Mouse (Mus musculus): ENCODE data around the gene Ccr10. TPM values are rescaled to one million over a fixed set of nuclear protein-coding genes. Genes with fewer than 3 reads are reported as not detected.

The Ccr10 gene
- 0.13 TPM in 1 of 2 replicates, not detected in the other for polyA plus RNA-seq (2014; fragmentation: Nextera tagmentation; extraction: Ambion mirVana)

DNA sequence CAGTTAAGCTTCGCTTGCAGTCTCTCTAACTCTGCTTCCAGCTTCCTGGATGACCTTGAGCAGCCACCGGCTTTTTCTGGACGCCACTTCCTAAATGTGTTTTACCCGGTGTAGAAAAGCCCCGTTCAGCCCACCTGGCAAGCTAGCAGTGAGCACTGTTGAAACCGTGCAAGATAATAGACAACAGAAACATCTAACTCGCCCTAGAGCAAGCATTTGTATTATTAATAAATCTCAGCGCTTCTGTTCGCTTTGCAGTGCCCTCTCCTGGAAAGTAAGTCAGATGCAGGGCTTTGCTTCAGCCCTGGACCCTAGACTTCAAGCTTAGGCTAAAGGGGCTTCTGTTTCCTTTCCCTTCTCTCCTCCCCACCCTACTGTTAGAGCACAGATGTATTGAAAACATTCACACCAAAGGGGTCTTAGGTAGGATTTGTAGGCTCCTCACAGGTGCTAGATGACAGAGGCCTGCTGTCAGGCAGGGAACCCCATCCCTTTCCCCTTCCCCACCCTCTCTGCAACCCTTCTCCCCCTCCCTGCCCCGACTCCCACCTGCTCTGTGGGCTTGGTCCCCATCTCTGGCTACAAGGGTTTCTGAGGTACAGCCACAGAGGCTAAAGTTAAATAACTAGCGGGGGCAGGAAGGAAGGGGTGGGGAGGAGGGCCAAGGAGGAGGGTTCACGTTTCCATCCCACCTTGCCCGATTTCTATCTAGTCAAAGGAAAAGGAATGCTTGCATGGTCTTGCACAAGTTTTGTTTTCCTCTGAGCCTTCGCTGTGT is at the start of gene Ccr10:
TSS of gene Ccr10 (minus strand) at position 593 of the 778 bp plus-strand sequence.
- peaks cover 33% of the 10 kb centered on the region for H3K4me1 ChIP-seq (ENCODE audit: control insufficient read depth, insufficient read depth, low read length)
- ATAC-seq (ENCODE audit: insufficient number of reproducible peaks, low FRiP score, low TSS enrichment, low read depth) (no peak), DNase-seq (ENCODE audit: low spot score) (no peak)
- 28% methylated on average over 14 of the region's 14 CpGs for WGBS
- H3K4me2 ChIP-seq (ENCODE audit: low read depth, severe bottlenecking), result peak within 1 kb of the TSS; percentile 53
- H3K36me3 ChIP-seq (ENCODE audit: control insufficient read depth, insufficient read depth, low read length), result no peaks in the 10 kb centered on the region
- no peak within 1 kb of the TSS for H3K9ac ChIP-seq (ENCODE audit: low read length)
- H3K4me3 ChIP-seq (ENCODE audit: low read depth, low read length), result peak within 1 kb of the TSS; percentile 23
- H3K9me3 ChIP-seq (ENCODE audit: control insufficient read depth, low read length), result no peaks in the 10 kb centered on the region
- H3K27ac ChIP-seq (replicated peaks; ENCODE audit: low read depth, low read length), result no peak within 1 kb of the TSS
- H3K27me3 ChIP-seq (ENCODE audit: control insufficient read depth, insufficient read depth, low read length), result peaks cover 65% of the 10 kb centered on the region

DNA sequence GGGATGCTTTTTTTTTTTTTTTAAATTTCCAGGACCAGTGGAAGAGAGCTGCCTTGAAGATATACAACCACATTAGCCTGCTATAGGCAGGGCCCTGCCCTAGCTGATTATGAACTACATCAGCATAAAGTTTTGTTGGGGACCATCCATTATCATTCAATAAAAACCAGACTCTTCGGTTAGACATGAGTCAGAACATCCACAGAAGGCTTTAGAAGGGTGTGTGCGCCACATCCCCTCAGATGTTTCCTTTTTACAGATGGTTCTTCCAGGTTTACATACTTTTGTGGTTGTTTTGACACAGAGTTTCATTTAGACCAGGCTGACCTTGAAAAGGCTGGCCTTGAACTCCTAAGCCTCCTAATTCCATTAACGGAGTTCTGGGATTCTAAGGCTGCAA is 49.1 kb upstream of the Ccr10 start:
- Histone ChIP-seq H3K4me3 (ENCODE audit: low read depth, low read length) (no peak overlapping the region), H3K4me1 (ENCODE audit: control insufficient read depth, insufficient read depth, low read length) (no peaks in the 10 kb centered on the region), H3K27me3 (ENCODE audit: control insufficient read depth, insufficient read depth, low read length) (no peaks in the 10 kb centered on the region), H3K4me2 (ENCODE audit: low read depth, severe bottlenecking) (no peak overlapping the region), H3K36me3 (ENCODE audit: control insufficient read depth, insufficient read depth, low read length) (no peaks in the 10 kb centered on the region), H3K27ac (replicated peaks; ENCODE audit: low read depth, low read length) (no peak overlapping the region), H3K9ac (ENCODE audit: low read length) (no peak overlapping the region), H3K9me3 (ENCODE audit: control insufficient read depth, low read length) (no peaks in the 10 kb centered on the region)
- ATAC-seq (ENCODE audit: insufficient number of reproducible peaks, low FRiP score, low TSS enrichment, low read depth) (no peak), DNase-seq (ENCODE audit: low spot score) (no peak)
- 95% methylated on average over 3 of the region's 3 CpGs for WGBS

DNA sequence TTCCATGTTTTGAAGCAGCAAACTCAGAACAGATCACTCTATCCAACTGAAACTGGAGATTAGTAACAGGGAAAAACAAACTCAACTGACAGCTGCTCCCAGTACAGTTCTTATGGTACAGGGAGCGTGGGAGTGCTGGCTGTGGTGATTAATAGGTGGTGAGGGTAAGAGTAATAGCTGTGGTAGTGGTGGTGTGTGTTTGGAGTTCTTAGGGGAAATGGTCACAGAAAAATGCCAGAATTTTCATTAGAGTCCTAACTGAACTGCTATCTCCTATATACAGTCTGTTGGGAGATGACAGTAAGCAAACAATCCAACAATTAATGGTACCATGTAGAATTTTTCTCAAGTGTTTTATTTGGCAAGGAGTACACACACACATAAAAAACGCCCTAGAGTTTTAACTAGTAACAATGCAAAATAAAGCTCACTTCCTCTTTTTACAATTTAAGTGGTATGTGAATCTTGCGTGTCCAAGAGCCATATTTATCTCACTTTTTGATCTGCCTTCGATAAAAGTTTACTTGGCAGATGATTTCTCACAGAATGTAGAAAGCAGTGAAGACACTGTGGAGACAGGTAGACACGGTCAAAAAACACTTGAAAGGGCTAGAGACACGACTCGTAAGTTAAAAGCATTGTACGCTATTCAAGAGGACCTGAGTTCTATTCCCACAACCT is 46.2 kb upstream of the Ccr10 start:
- H3K4me3 ChIP-seq (ENCODE audit: low read depth, low read length), result no peak overlapping the region
- ATAC-seq (ENCODE audit: insufficient number of reproducible peaks, low FRiP score, low TSS enrichment, low read depth), result no peak
- WGBS, result 90% methylated on average over 8 of the region's 8 CpGs
- H3K4me1 ChIP-seq (ENCODE audit: control insufficient read depth, insufficient read depth, low read length), result no peaks in the 10 kb centered on the region
- H3K9me3 ChIP-seq (ENCODE audit: control insufficient read depth, low read length), result no peaks in the 10 kb centered on the region
- DNase-seq (ENCODE audit: low spot score), result no peak
- no peak overlapping the region for H3K4me2 ChIP-seq (ENCODE audit: low read depth, severe bottlenecking)
- H3K27ac ChIP-seq (replicated peaks; ENCODE audit: low read depth, low read length), result 0 out of 2 replicates have a peak overlapping the region, but pooled peaks have one; percentile 8
- no peaks in the 10 kb centered on the region for H3K36me3 ChIP-seq (ENCODE audit: control insufficient read depth, insufficient read depth, low read length)
- H3K9ac ChIP-seq (ENCODE audit: low read length), result no peak overlapping the region
- no peaks in the 10 kb centered on the region for H3K27me3 ChIP-seq (ENCODE audit: control insufficient read depth, insufficient read depth, low read length)

DNA sequence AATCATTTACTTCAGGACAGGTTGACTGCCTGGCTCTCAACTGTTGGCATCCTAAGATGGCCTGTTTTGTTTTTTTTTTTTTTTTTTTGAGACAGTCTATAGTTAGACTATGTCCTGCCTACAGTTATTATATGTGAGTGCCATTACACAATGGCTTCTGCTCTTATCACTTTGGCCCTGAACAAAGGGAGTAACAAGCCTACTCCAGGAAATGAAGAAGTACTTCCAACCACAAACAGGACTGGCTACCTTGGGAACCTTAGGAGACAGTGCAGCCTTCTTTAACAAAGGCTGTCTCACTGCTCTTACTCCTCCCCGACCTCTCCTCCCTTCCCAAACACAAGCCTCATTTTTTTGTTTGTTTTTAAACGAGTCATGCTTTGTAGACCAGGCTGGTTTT is 45.6 kb upstream of the Ccr10 start:
- no peaks in the 10 kb centered on the region for H3K27me3 ChIP-seq (ENCODE audit: control insufficient read depth, insufficient read depth, low read length)
- 0 out of 2 replicates have a peak overlapping the region, but pooled peaks have one; percentile 8 for H3K27ac ChIP-seq (replicated peaks; ENCODE audit: low read depth, low read length)
- WGBS, result 69% methylated on average over 2 of the region's 2 CpGs
- H3K4me2 ChIP-seq (ENCODE audit: low read depth, severe bottlenecking), result no peak overlapping the region
- DNase-seq (ENCODE audit: low spot score) (no peak), ATAC-seq (ENCODE audit: insufficient number of reproducible peaks, low FRiP score, low TSS enrichment, low read depth) (no peak)
- H3K4me3 ChIP-seq (ENCODE audit: low read depth, low read length), result no peak overlapping the region
- H3K36me3 ChIP-seq (ENCODE audit: control insufficient read depth, insufficient read depth, low read length), result no peaks in the 10 kb centered on the region
- H3K9me3 ChIP-seq (ENCODE audit: control insufficient read depth, low read length), result no peaks in the 10 kb centered on the region
- H3K4me1 ChIP-seq (ENCODE audit: control insufficient read depth, insufficient read depth, low read length), result no peaks in the 10 kb centered on the region
- H3K9ac ChIP-seq (ENCODE audit: low read length), result no peak overlapping the region

DNA sequence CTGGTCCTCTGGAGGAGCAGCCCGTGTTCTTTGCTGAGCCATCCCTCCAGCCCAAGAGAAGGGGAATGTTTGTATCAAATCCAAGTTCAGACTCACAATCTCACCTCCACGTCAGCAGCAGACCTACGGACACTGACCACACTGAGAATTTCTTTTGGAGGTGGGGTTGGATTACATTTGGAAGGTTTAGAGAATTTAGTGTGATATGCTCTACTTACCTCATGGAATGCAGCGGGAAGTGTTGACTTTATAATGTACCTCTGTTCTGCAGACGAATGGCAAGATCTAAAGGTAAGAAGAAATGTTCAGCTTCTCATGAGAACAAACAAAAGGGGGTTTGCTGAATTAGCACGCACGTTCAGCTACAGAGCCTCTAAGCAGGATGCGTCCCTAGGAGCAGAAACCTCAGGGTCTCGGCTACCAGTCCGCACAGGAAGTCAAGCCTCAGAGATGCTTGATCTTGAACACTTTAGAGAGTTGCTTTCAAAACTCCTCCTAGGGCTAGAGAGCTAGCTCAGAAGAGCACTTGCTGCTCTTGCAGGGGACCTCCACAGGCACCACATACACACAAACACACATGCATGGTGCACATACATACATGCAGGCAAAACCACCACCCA is 43.3 kb upstream of the Ccr10 start:
- Histone ChIP-seq H3K4me1 (ENCODE audit: control insufficient read depth, insufficient read depth, low read length) (no peaks in the 10 kb centered on the region), H3K36me3 (ENCODE audit: control insufficient read depth, insufficient read depth, low read length) (no peaks in the 10 kb centered on the region; the same call in 1 of the 2 replicates), H3K27me3 (ENCODE audit: control insufficient read depth, insufficient read depth, low read length) (no peaks in the 10 kb centered on the region), H3K4me3 (ENCODE audit: low read depth, low read length) (no peak overlapping the region), H3K27ac (replicated peaks; ENCODE audit: low read depth, low read length) (no peak overlapping the region), H3K9me3 (ENCODE audit: control insufficient read depth, low read length) (no peaks in the 10 kb centered on the region), H3K9ac (ENCODE audit: low read length) (no peak overlapping the region), H3K4me2 (ENCODE audit: low read depth, severe bottlenecking) (no peak overlapping the region)
- ATAC-seq (ENCODE audit: insufficient number of reproducible peaks, low FRiP score, low TSS enrichment, low read depth) (no peak), DNase-seq (ENCODE audit: low spot score) (no peak)
- WGBS, result 86% methylated on average over 10 of the region's 10 CpGs

DNA sequence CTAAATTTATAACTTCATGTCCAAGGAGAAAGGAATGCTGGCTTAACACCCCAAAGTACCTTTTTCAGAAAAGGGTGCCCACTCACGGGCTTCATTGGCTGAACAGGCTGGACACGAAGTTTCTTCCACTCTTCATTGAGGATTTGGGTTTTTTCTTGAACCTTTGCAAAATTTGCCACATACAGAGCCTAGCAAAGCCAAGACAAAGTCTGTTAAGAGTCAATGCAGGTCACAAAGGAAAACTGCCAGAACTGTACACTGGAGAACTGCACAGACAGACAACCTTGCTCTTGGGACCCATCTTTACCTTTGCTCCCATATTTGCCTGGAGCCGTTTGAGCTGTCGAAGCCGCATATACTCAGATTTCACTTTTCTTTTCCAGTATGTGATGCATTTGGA is 41.7 kb upstream of the Ccr10 start:
- 90% methylated on average over 5 of the region's 5 CpGs for WGBS
- H3K4me1 ChIP-seq (ENCODE audit: control insufficient read depth, insufficient read depth, low read length), result no peaks in the 10 kb centered on the region
- H3K4me3 ChIP-seq (ENCODE audit: low read depth, low read length), result no peak overlapping the region
- no peak overlapping the region for H3K4me2 ChIP-seq (ENCODE audit: low read depth, severe bottlenecking)
- no peaks in the 10 kb centered on the region for H3K27me3 ChIP-seq (ENCODE audit: control insufficient read depth, insufficient read depth, low read length)
- DNase-seq (ENCODE audit: low spot score) (no peak), ATAC-seq (ENCODE audit: insufficient number of reproducible peaks, low FRiP score, low TSS enrichment, low read depth) (no peak)
- no peaks in the 10 kb centered on the region; the same call in 1 of the 2 replicates for H3K36me3 ChIP-seq (ENCODE audit: control insufficient read depth, insufficient read depth, low read length)
- H3K27ac ChIP-seq (replicated peaks; ENCODE audit: low read depth, low read length), result no peak overlapping the region
- H3K9me3 ChIP-seq (ENCODE audit: control insufficient read depth, low read length), result no peaks in the 10 kb centered on the region
- no peak overlapping the region for H3K9ac ChIP-seq (ENCODE audit: low read length)

DNA sequence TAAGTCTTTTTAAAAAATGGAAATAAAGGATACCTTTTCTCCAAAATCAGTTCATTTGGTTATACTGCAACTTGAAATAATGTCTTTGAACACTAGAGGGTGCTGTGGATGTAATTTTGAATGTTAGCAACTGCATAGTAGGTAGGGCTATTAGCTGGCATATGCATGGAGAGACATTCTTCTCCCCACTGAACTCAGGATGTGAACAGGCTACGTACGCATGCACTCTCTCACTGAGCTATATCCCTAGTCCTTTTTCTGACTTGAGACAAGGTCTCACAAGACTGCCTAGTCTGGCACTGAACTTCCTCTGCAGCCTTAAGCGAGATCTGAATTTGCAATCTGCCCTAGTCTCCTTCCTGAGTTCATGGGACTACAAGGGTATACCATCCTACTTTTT is 36.7 kb upstream of the Ccr10 start:
- WGBS, result 61% methylated on average over 3 of the region's 3 CpGs
- H3K9me3 ChIP-seq (ENCODE audit: control insufficient read depth, low read length), result no peaks in the 10 kb centered on the region
- H3K27me3 ChIP-seq (ENCODE audit: control insufficient read depth, insufficient read depth, low read length), result no peaks in the 10 kb centered on the region
- peak; percentile 52 for DNase-seq (ENCODE audit: low spot score)
- no peaks in the 10 kb centered on the region; the same call in 1 of the 2 replicates for H3K36me3 ChIP-seq (ENCODE audit: control insufficient read depth, insufficient read depth, low read length)
- ATAC-seq (ENCODE audit: insufficient number of reproducible peaks, low FRiP score, low TSS enrichment, low read depth), result no peak
- H3K4me1 ChIP-seq (ENCODE audit: control insufficient read depth, insufficient read depth, low read length), result no peaks in the 10 kb centered on the region
- H3K4me3 ChIP-seq (ENCODE audit: low read depth, low read length), result no peak overlapping the region
- no peak overlapping the region for H3K9ac ChIP-seq (ENCODE audit: low read length)
- H3K27ac ChIP-seq (replicated peaks; ENCODE audit: low read depth, low read length), result no peak overlapping the region
- no peak overlapping the region for H3K4me2 ChIP-seq (ENCODE audit: low read depth, severe bottlenecking)

DNA sequence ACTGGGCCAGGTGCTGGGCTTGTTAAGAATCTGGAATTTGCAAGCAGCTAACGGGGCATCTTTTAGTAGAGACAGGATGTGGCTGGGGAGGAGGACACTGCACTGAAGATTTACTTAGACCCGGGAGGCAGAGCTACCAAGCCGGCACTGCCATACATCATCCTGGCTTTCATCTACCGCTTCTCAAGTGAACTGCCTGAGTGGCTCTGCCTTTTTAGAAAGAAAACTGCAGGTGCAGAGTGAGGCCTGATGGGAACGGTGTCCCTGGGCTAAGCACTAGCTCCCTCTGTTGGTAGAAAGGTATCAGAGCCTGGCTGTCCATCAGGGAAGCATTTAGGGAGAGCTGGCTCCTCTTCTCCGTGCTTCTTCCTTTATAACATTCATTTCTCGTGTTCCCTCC is 25.7 kb upstream of the Ccr10 start:
- H3K9me3 ChIP-seq (ENCODE audit: control insufficient read depth, low read length), result no peaks in the 10 kb centered on the region
- H3K27me3 ChIP-seq (ENCODE audit: control insufficient read depth, insufficient read depth, low read length), result no peaks in the 10 kb centered on the region
- no peak overlapping the region for H3K4me2 ChIP-seq (ENCODE audit: low read depth, severe bottlenecking)
- peaks cover 9% of the 10 kb centered on the region for H3K36me3 ChIP-seq (ENCODE audit: control insufficient read depth, insufficient read depth, low read length)
- ATAC-seq (ENCODE audit: insufficient number of reproducible peaks, low FRiP score, low TSS enrichment, low read depth) (no peak), DNase-seq (ENCODE audit: low spot score) (peak; percentile 44)
- H3K27ac ChIP-seq (replicated peaks; ENCODE audit: low read depth, low read length), result no peak overlapping the region
- H3K9ac ChIP-seq (ENCODE audit: low read length), result no peak overlapping the region
- WGBS, result 21% methylated on average over 7 of the region's 7 CpGs
- no peaks in the 10 kb centered on the region for H3K4me1 ChIP-seq (ENCODE audit: control insufficient read depth, insufficient read depth, low read length)
- no peak overlapping the region for H3K4me3 ChIP-seq (ENCODE audit: low read depth, low read length)
